Mouse (Mus musculus) megakaryocyte, embryonic 14.5 days (primary cell): ENCODE measurements around the gene Pde6h. TPM values are rescaled to one million over a fixed set of nuclear protein-coding genes. Genes with fewer than 3 reads are reported as not detected.
A peak's percentile ranks its signal among the peaks of the same experiment; 100 is the strongest.
"Not testable (repeated sequence)": the region's sequence is repeated elsewhere in the genome, so short reads cannot be mapped to it uniquely, and the experiment has no call there.

Source experiments
- H3K27me3 ChIP-seq: replicated peaks from 2 replicates; pipeline ENCODE3; 2012; ENCODE audit warnings: inconsistent platforms
- H3K36me3 ChIP-seq: replicated peaks from 2 replicates; pipeline ENCODE3; 2012; ENCODE audit warnings: low read length, inconsistent platforms, mixed read lengths
- H3K4me1 ChIP-seq: 2 replicates; pipeline ENCODE4 v1.6.1; 2012; ENCODE audit warnings: inconsistent platforms
- H3K4me3 ChIP-seq: replicated peaks from 2 replicates; pipeline ENCODE3; 2012; ENCODE audit warnings: moderate library complexity, mild to moderate bottlenecking, inconsistent platforms
- H3K9me3 ChIP-seq: 2 replicates; pipeline ENCODE4 v1.6.1; 2012; ENCODE audit warnings: inconsistent platforms
- FLI1 ChIP-seq: IDR thresholded peaks from 2 replicates; pipeline ENCODE4 v1.6.1; 2012; ENCODE audit warnings: low read length, inconsistent platforms, mixed read lengths
- GATA1 ChIP-seq: IDR thresholded peaks from 3 replicates; pipeline ENCODE4 v1.6.1; 2012; ENCODE audit warnings: mixed read lengths, low read length, inconsistent platforms, borderline replicate concordance
- polyA plus RNA-seq: library from polyadenylated mRNA; stranded (reverse); fragments of >175 nt; gene quantifications from 2 replicates; pipeline ENCODE4 v1.2.3, GENCODE M21; 2012; ENCODE audit warnings: low replicate concordance; ENCODE audit not compliant: insufficient read depth

The Pde6h gene
- polyA plus RNA-seq, 1 experiment: 0.06 TPM

GRCm38 (mm10) chr6:136964609-136965510, 41.2 kb downstream of the Pde6h start:
- Histone ChIP-seq H3K36me3 (no peaks in the 10 kb centered on the region), H3K4me3 (peak overlapping the region; percentile 60), H3K4me1 (peaks cover 75% of the 10 kb centered on the region), H3K9me3 (no peaks in the 10 kb centered on the region), H3K27me3 (no peaks in the 10 kb centered on the region)
- TF ChIP-seq GATA1 (no peak), FLI1 (no peak)

DNA sequence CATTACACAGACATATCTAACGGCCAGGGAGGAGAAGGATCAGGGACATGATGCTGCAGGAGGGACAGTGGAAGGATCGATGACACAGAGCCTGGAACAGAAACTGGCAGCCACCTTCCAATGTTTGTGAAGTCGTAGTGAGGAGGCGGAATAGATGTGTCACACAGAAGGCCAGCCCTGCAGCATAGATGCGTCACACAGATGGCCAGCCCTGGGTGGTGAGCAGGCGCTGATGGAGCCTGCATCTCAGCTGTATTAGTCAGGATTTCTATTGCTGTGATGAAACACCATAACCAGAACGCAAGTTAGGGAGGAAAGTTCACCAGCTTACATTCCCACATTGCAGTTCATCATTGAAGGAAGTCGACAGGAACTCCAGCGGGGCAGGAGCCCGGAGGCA, 42.3 kb downstream of the Pde6h start:
- H3K4me3 ChIP-seq: peak overlapping the region; percentile 62
- no peaks in the 10 kb centered on the region for H3K27me3 ChIP-seq
- no peak for TF ChIP-seq GATA1
- no peak for TF ChIP-seq FLI1
- H3K9me3 ChIP-seq: no peaks in the 10 kb centered on the region
- H3K4me1 ChIP-seq: peaks cover 72% of the 10 kb centered on the region
- no peaks in the 10 kb centered on the region for H3K36me3 ChIP-seq

- Histone ChIP-seq H3K4me3 (no peak overlapping the region), H3K27me3 (no peaks in the 10 kb centered on the region), H3K9me3 (no peaks in the 10 kb centered on the region), H3K36me3 (no peaks in the 10 kb centered on the region), H3K4me1 (peaks cover 60% of the 10 kb centered on the region)
- TF ChIP-seq FLI1 (no peak), GATA1 (no peak)
These were observed 43.8 kb downstream of the Pde6h start for GRCm38 (mm10) chr6:136967466-136967865.

GRCm38 (mm10) chr6:136968877-136969276, 45.2 kb downstream of the Pde6h start:
- H3K27me3 ChIP-seq, H3K4me3 ChIP-seq, H3K36me3 ChIP-seq, H3K9me3 ChIP-seq: not testable (repeated sequence)
- H3K4me1 ChIP-seq: peaks cover 47% of the 10 kb centered on the region

DNA sequence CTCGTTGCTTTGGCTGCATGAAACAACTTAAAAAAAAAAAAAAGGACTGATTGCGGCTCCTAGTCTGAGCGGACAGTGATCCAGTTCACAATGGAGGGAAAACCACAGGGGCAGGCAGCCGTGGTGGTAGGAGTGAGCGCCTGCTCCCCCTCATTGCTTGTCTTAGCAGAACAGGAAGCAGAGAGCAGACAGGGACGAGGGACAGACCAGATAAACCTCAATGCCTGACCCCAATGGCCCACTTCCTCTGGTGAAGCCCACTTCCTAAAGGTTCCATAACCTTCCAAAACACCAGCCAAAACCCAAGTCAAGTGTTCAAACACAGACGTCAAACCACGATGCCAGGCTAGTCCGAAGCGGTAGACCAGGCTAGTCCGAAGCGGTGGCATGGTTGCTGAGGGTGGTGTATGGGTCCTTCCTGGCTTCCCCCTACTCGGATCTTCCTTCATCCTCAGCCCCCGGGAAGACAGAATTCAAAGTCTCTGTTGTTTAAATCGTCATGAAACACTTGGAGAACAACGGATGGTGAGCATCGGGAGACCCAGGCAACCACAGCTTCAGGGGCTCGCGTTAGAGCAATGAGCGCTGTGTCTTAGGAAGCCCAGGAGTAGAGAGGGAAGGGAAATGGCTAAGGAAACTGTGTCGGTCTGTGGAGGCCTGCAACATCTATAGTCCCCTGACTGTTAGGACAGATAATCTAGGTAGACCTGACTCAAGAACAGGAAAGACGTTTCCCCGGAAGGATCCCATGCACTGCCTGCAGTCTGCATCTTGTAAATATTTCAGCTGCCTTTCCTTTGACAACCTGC, 55.8 kb downstream of the Pde6h start:
- Histone ChIP-seq H3K9me3 (no peaks in the 10 kb centered on the region), H3K4me1 (peaks cover 31% of the 10 kb centered on the region), H3K36me3 (no peaks in the 10 kb centered on the region), H3K4me3 (peak overlapping the region; percentile 85), H3K27me3 (no peaks in the 10 kb centered on the region)
- peak; percentile 29; the same call in 1 of the 3 replicates for TF ChIP-seq GATA1
- TF ChIP-seq FLI1: peak; percentile 70

- Histone ChIP-seq H3K36me3 (no peaks in the 10 kb centered on the region), H3K4me3 (peak overlapping the region; percentile 87), H3K27me3 (no peaks in the 10 kb centered on the region), H3K4me1 (peaks cover 31% of the 10 kb centered on the region), H3K9me3 (no peaks in the 10 kb centered on the region)
- TF ChIP-seq GATA1 (no peak), FLI1 (no peak)
These were observed 56.7 kb downstream of the Pde6h start for GRCm38 (mm10) chr6:136980331-136980746.

DNA sequence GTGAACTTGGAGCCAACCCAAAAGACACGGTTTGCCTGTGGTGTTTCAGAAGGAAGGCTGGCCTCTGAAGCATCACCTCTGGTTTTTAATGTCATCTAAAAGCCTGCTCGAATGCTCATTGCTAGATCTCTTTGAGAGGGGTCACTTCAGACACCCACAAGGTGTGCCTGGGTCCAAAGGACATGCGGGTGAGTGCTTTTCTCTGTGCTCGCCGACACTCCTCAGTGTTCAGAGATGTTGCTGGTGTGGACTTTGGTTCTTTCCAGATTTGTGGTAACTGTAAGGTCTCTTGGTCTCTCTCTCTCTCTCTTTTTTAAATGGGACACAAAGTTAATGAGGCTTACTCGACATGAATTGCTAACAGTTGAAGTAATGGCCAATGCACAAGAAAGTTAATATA, 58.9 kb downstream of the Pde6h start:
- H3K9me3 ChIP-seq: no peaks in the 10 kb centered on the region
- TF ChIP-seq GATA1 (no peak), FLI1 (no peak)
- H3K27me3 ChIP-seq: peaks cover 1% of the 10 kb centered on the region
- no peak overlapping the region for H3K4me3 ChIP-seq
- H3K4me1 ChIP-seq: peaks cover 31% of the 10 kb centered on the region
- H3K36me3 ChIP-seq: no peaks in the 10 kb centered on the region

- Histone ChIP-seq H3K4me1 (peaks cover 29% of the 10 kb centered on the region), H3K36me3 (no peaks in the 10 kb centered on the region), H3K27me3 (peaks cover 1% of the 10 kb centered on the region), H3K4me3 (no peak overlapping the region), H3K9me3 (no peaks in the 10 kb centered on the region)
- TF ChIP-seq GATA1: no peak
- no peak for TF ChIP-seq FLI1
These were observed 59.6 kb downstream of the Pde6h start for GRCm38 (mm10) chr6:136983201-136983600.

DNA sequence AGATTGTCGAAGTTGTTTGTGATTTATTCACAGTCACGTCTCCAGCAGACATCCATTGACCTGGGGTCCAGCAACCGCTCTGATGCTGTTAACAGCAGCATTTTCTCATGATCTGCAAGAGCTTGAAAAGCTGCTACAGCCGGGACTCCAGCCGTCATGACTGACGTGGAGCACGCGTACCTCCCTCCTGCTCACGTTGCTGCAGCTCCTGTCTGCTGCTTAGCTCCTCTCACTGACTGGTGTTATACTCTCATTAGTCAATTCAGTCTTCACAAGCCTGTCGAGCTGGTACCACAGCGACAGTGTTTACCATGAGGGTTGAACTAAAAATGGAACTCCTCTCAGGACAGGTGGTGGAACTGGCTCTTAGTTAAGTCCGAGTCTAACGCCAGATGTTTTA, 62.4 kb downstream of the Pde6h start:
- Histone ChIP-seq H3K27me3 (peaks cover 1% of the 10 kb centered on the region), H3K36me3 (no peaks in the 10 kb centered on the region), H3K9me3 (no peaks in the 10 kb centered on the region), H3K4me3 (no peak overlapping the region), H3K4me1 (peaks cover 1% of the 10 kb centered on the region; the same call in 1 of the 2 replicates)
- TF ChIP-seq GATA1 (no peak), FLI1 (no peak)

DNA sequence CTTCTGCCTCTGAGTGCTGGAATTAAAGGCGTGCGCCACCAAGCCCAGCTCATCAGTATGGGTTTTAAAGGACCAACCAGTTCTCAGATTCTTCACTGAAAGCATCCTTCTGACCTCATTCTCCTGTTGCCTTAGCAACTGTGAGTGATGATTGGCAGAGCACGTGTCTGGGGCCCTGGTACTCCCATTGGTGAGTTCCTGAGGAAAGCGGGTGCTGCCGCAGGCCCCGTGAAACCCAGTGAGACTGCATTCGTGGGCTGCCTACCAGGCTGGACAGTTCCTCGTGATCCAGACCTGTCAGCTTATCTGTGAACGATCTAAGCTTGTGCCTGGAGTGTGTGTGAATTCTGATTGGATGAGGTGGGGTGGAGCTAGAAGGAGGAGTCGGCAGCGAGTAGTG, 63.1 kb downstream of the Pde6h start:
- Histone ChIP-seq H3K4me3 (no peak overlapping the region), H3K27me3 (peaks cover 1% of the 10 kb centered on the region), H3K36me3 (no peaks in the 10 kb centered on the region), H3K4me1 (no peaks in the 10 kb centered on the region), H3K9me3 (no peaks in the 10 kb centered on the region)
- TF ChIP-seq GATA1: no peak
- TF ChIP-seq FLI1: no peak
